In genomic region chr8:94715871-94716270, GRCm38 (mm10) we compare ENCODE assay signal across 27 mouse cellular contexts. TPM values are rescaled to one million over a fixed set of nuclear protein-coding genes. Genes with fewer than 3 reads are reported as not detected.
DNase-seq lines count a peak whose midpoint lies in the region; ATAC-seq lines count a peak whose summit lies in the region.
"Had no signal": no experiment of that assay in that cellular context is flagged by ENCODE, and none has a peak within 500 bp of the region (broad histone marks: within the 10 kb centered on the region; RNA-seq: fewer than 3 reads in every experiment).

No protein-coding gene starts in this region.

- H3K4me1 ChIP-seq in kidney, embryonic 15.5 days: peaks cover 3% of the 10 kb centered on the region; the same call in 1 of the 2 replicates
- no peaks in the 10 kb centered on the region for H3K4me1 ChIP-seq in kidney, embryonic 14.5 days (ENCODE audit: control insufficient read depth, insufficient read depth, low read length)
- H3K4me1 ChIP-seq in intestine, embryonic 15.5 days (replicated peaks): no peaks in the 10 kb centered on the region
- H3K4me1 ChIP-seq: embryonic facial prominence, embryonic 10.5 days; heart, embryonic 12.5 days; liver, embryonic 15.5 days; midbrain, embryonic 15.5 days had no signal

- peak; percentile 19 for DNase-seq in adrenal gland, adult 8-10 months
- DNase-seq in adrenal gland, postnatal 4 days (ENCODE audit: low spot score in 2 of 2): no peak
- peak; percentile 59 for DNase-seq in 3134 (ENCODE audit: extremely low read depth, insufficient read length, low spot score)
- peak; percentile 7 to 32 for DNase-seq in adrenal gland, postnatal 36 days
- no peak for DNase-seq in lung, postnatal 14 days
- DNase-seq: cerebellum, adult 11 months; gastrocnemius, postnatal 36 days; heart, postnatal 10 days; layer of hippocampus, adult 9-11 months; lung, postnatal 4 days; retina, postnatal 1 day had no signal

- H3K4me2 ChIP-seq in kidney, embryonic 15.5 days: no peak overlapping the region
- H3K4me2 ChIP-seq in kidney, embryonic 14.5 days (replicated peaks; ENCODE audit: low read depth, low read length): no peak overlapping the region
- no peak overlapping the region for H3K4me2 ChIP-seq in intestine, embryonic 15.5 days (replicated peaks)
- H3K4me2 ChIP-seq: heart, embryonic 12.5 days; liver, embryonic 15.5 days; lung, embryonic 15.5 days; midbrain, embryonic 15.5 days; neural tube, embryonic 13.5 days had no signal

- no peak overlapping the region for H3K4me3 ChIP-seq in kidney, embryonic 15.5 days (replicated peaks)
- no peak overlapping the region for H3K4me3 ChIP-seq in kidney, embryonic 14.5 days (ENCODE audit: low read length)
- no peak overlapping the region for H3K4me3 ChIP-seq in intestine, embryonic 15.5 days (replicated peaks)
- H3K4me3 ChIP-seq: embryonic facial prominence, embryonic 10.5 days; heart, embryonic 12.5 days; liver, embryonic 15.5 days; lung, embryonic 15.5 days; midbrain, embryonic 15.5 days; myocyte; neural tube, embryonic 13.5 days had no signal

- 0 out of 2 replicates have a peak, but pooled peaks cover 7% of the 10 kb centered on the region for H3K27me3 ChIP-seq in kidney, embryonic 15.5 days
- no peaks in the 10 kb centered on the region for H3K27me3 ChIP-seq in kidney, embryonic 14.5 days (ENCODE audit: control insufficient read depth, insufficient read depth, low read length)
- no peaks in the 10 kb centered on the region for H3K27me3 ChIP-seq in intestine, embryonic 15.5 days (replicated peaks)
- H3K27me3 ChIP-seq: lung, embryonic 15.5 days; midbrain, embryonic 15.5 days; neural tube, embryonic 13.5 days had no signal

- no peak for ATAC-seq in kidney, embryonic 15.5 days (replicated peaks; ENCODE audit: low FRiP score)
- no peak for ATAC-seq in kidney, embryonic 14.5 days (ENCODE audit: low FRiP score, low TSS enrichment)
- ATAC-seq in intestine, embryonic 15.5 days: no peak
- ATAC-seq: CD4-positive, CD25-positive, alpha-beta regulatory T cell, adult 4 months; midbrain, embryonic 15.5 days had no signal

- H3K9ac ChIP-seq in kidney, embryonic 15.5 days: no peak overlapping the region
- no peak overlapping the region for H3K9ac ChIP-seq in kidney, embryonic 14.5 days (ENCODE audit: low read depth, low read length)
- no peak overlapping the region for H3K9ac ChIP-seq in intestine, embryonic 15.5 days
- H3K9ac ChIP-seq: heart, embryonic 12.5 days; liver, embryonic 15.5 days; lung, embryonic 15.5 days; midbrain, embryonic 15.5 days; neural tube, embryonic 13.5 days had no signal

- H3K36me3 ChIP-seq in kidney, embryonic 15.5 days: no peaks in the 10 kb centered on the region
- no peaks in the 10 kb centered on the region for H3K36me3 ChIP-seq in kidney, embryonic 14.5 days (ENCODE audit: control insufficient read depth, insufficient read depth, low read length)
- H3K36me3 ChIP-seq in intestine, embryonic 15.5 days: no peaks in the 10 kb centered on the region
- H3K36me3 ChIP-seq: embryonic facial prominence, embryonic 10.5 days; heart, embryonic 12.5 days; liver, embryonic 15.5 days; lung, embryonic 15.5 days; midbrain, embryonic 15.5 days; neural tube, embryonic 13.5 days had no signal

- no peaks in the 10 kb centered on the region for H3K9me3 ChIP-seq in kidney, embryonic 15.5 days (replicated peaks)
- H3K9me3 ChIP-seq in kidney, embryonic 14.5 days (ENCODE audit: control insufficient read depth, low read length): no peaks in the 10 kb centered on the region
- H3K9me3 ChIP-seq in intestine, embryonic 15.5 days: no peaks in the 10 kb centered on the region
- H3K9me3 ChIP-seq: embryonic facial prominence, embryonic 10.5 days; heart, embryonic 12.5 days; liver, embryonic 15.5 days; lung, embryonic 15.5 days; midbrain, embryonic 15.5 days; neural tube, embryonic 13.5 days had no signal

- WGBS in kidney, embryonic 15.5 days: 86% methylated on average over 3 of the region's 3 CpGs
- 87% methylated on average over 3 of the region's 3 CpGs for WGBS in kidney, embryonic 14.5 days
- WGBS in intestine, embryonic 15.5 days: 80% methylated on average over 3 of the region's 3 CpGs

- H3K27ac ChIP-seq in kidney, embryonic 15.5 days: 0 out of 2 replicates have a peak overlapping the region, but pooled peaks have one; percentile 13
- H3K27ac ChIP-seq in kidney, embryonic 14.5 days (ENCODE audit: low read depth, low read length): no peak overlapping the region
- H3K27ac ChIP-seq in intestine, embryonic 15.5 days: no peak overlapping the region
- H3K27ac ChIP-seq: embryonic facial prominence, embryonic 10.5 days; liver, embryonic 15.5 days; lung, embryonic 15.5 days; midbrain, embryonic 15.5 days; neural tube, embryonic 13.5 days had no signal

RNA-seq across cellular contexts. Expression of gene Pllp, which starts 19.8 kb away (rescaled TPM):
- total RNA-seq in adrenal gland, adult 8-10 months (2022): 1 to 10 TPM; 1.1 to 2.2 (median 1.7) TPM
- 1 to 10 TPM; 3.3 to 4.1 TPM for total RNA-seq in adrenal gland, postnatal 4 days (2021)
- 12.1 and 13.1 TPM in 2 replicates for polyA plus RNA-seq in kidney, embryonic 15.5 days (2015; fragmentation: Nextera tagmentation; extraction: Ambion mirVana)
- 13.5 and 19.3 TPM in 2 replicates for polyA plus RNA-seq in kidney, embryonic 14.5 days (2014; fragmentation: Nextera tagmentation; extraction: Ambion mirVana)
- under 1 TPM; 0.82 to 0.99 TPM for total RNA-seq in adrenal gland, postnatal 36 days (2021)
- 42.1 and 47.0 TPM in 2 replicates for polyA plus RNA-seq in intestine, embryonic 15.5 days (2015; fragmentation: Nextera tagmentation; extraction: Ambion mirVana)
- total RNA-seq: megakaryocyte-erythroid progenitor cell, adult 5-6 weeks had no signal
- polyA plus RNA-seq: heart, embryonic 12.5 days had no signal

RNA-seq across cellular contexts. Expression of gene Ccl22, which starts 29.5 kb away (rescaled TPM):
- under 1 TPM in 1 of 4 experiments, not detected in 3; 0.59 TPM for total RNA-seq in adrenal gland, adult 8-10 months (2022)
- under 1 TPM; 0.25 to 0.31 TPM for total RNA-seq in adrenal gland, postnatal 4 days (2021)
- polyA plus RNA-seq in kidney, embryonic 15.5 days (2015; fragmentation: Nextera tagmentation; extraction: Ambion mirVana): not detected in 2 replicates
- polyA plus RNA-seq in kidney, embryonic 14.5 days (2014; fragmentation: Nextera tagmentation; extraction: Ambion mirVana): not detected in 2 replicates
- total RNA-seq in adrenal gland, postnatal 36 days (2021): not detected
- not detected in 2 replicates for polyA plus RNA-seq in intestine, embryonic 15.5 days (2015; fragmentation: Nextera tagmentation; extraction: Ambion mirVana)
- total RNA-seq: gastrocnemius, adult 18-20 months; gastrocnemius, postnatal 36 days; heart, postnatal 10 days; left cerebral cortex, adult 18-20 months; megakaryocyte-erythroid progenitor cell, adult 5-6 weeks had no signal
- polyA plus RNA-seq: CD4-positive, CD25-positive, alpha-beta regulatory T cell, adult 4 months; embryonic facial prominence, embryonic 10.5 days; forebrain, embryonic 11.5 days; heart, embryonic 12.5 days; hindbrain, embryonic 11.5 days; myocyte; neural tube, embryonic 13.5 days had no signal

RNA-seq across cellular contexts. Expression of gene Arl2bp, which starts 49.5 kb away (rescaled TPM):
- 100 to 1,000 TPM in 1 of 4 experiments, 10 to 100 TPM in 3; 72.0 to 104 (median 88.3) TPM for total RNA-seq in adrenal gland, adult 8-10 months (2022)
- total RNA-seq in adrenal gland, postnatal 4 days (2021): 100 to 1,000 TPM; 101 to 111 TPM
- polyA plus RNA-seq in kidney, embryonic 15.5 days (2015; fragmentation: Nextera tagmentation; extraction: Ambion mirVana): 138 and 142 TPM in 2 replicates
- polyA plus RNA-seq in kidney, embryonic 14.5 days (2014; fragmentation: Nextera tagmentation; extraction: Ambion mirVana): 58.7 and 59.7 TPM in 2 replicates
- 10 to 100 TPM; 71.0 to 73.8 TPM for total RNA-seq in adrenal gland, postnatal 36 days (2021)
- 118 and 123 TPM in 2 replicates for polyA plus RNA-seq in intestine, embryonic 15.5 days (2015; fragmentation: Nextera tagmentation; extraction: Ambion mirVana)

RNA-seq across cellular contexts. Expression of gene Cx3cl1, which starts 55.9 kb away (rescaled TPM):
- 10 to 100 TPM; 27.2 to 62.7 (median 45.0) TPM for total RNA-seq in adrenal gland, adult 8-10 months (2022)
- total RNA-seq in adrenal gland, postnatal 4 days (2021): 10 to 100 TPM; 18.8 to 21.1 TPM
- polyA plus RNA-seq in kidney, embryonic 15.5 days (2015; fragmentation: Nextera tagmentation; extraction: Ambion mirVana): 9.6 and 9.8 TPM in 2 replicates
- polyA plus RNA-seq in kidney, embryonic 14.5 days (2014; fragmentation: Nextera tagmentation; extraction: Ambion mirVana): 4.2 and 7.4 TPM in 2 replicates
- total RNA-seq in adrenal gland, postnatal 36 days (2021): 10 to 100 TPM; 26.2 to 35.5 TPM
- 23.0 and 24.3 TPM in 2 replicates for polyA plus RNA-seq in intestine, embryonic 15.5 days (2015; fragmentation: Nextera tagmentation; extraction: Ambion mirVana)
- total RNA-seq: megakaryocyte-erythroid progenitor cell, adult 5-6 weeks had no signal
- polyA plus RNA-seq: CD4-positive, CD25-positive, alpha-beta regulatory T cell, adult 4 months had no signal

Comparison
In these comparisons a context has a peak if more than half of its experiments do, and no peak if none do; other contexts are left out.
1. DNase-seq: peak in adrenal gland, adult 8-10 months (single experiment), 3134 (single experiment) and adrenal gland, postnatal 36 days (2 of 2); none in adrenal gland, postnatal 4 days (0 of 2) and lung, postnatal 14 days (single experiment).